Mouse (Mus musculus): ENCODE results near the gene Grk4.

The Grk4 gene

GRCm38 (mm10) chr5:34641991-34642390, 18.2 kb upstream of the Grk4 start:
- Histone ChIP-seq H3K9me3 (ENCODE audit: low read length) (no peaks in the 10 kb centered on the region), H3K4me1 (replicated peaks; ENCODE audit: low read depth, low read length) (peaks cover 63% of the 10 kb centered on the region), H3K27me3 (ENCODE audit: insufficient read depth, low read length) (no peaks in the 10 kb centered on the region), H3K4me3 (replicated peaks; ENCODE audit: low read length) (no peak overlapping the region), H3K36me3 (ENCODE audit: insufficient read depth, low read length) (peaks cover 92% of the 10 kb centered on the region)
- TF ChIP-seq CTCF (conservative IDR thresholded peaks at IDR 0.05; ENCODE audit: low read length), result no peak
- TF ChIP-seq POU5F1 (IDR thresholded peaks at IDR 0.05; ENCODE audit: borderline replicate concordance, low read length), result no peak

DNA sequence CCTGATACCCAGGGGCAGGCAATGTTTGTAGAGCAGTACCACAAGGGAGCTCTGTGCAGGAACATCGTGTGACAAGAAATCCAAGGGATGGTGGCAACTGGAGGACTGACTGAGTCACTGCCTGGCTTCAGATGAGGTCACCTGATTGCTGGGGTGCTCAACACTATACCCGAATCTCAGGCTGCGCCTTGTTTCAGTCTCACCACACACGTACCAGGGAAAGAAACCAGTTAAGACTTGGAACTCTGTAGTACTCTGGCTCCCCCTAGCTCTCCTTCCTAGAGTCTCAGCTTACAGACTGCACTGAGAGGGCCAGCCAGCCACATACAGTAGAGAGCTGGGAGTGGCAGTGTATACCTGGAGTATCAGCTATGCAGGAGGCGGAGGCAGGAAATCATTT, 17.2 kb upstream of the Grk4 start:
- peaks cover 54% of the 10 kb centered on the region for H3K4me1 ChIP-seq (replicated peaks; ENCODE audit: low read depth, low read length)
- H3K36me3 ChIP-seq (ENCODE audit: insufficient read depth, low read length), result peaks cover 96% of the 10 kb centered on the region
- no peaks in the 10 kb centered on the region for H3K27me3 ChIP-seq (ENCODE audit: insufficient read depth, low read length)
- no peak overlapping the region for H3K4me3 ChIP-seq (replicated peaks; ENCODE audit: low read length)
- peak; percentile 39 for TF ChIP-seq CTCF (conservative IDR thresholded peaks at IDR 0.05; ENCODE audit: low read length)
- no peak for TF ChIP-seq POU5F1 (IDR thresholded peaks at IDR 0.05; ENCODE audit: borderline replicate concordance, low read length)
- H3K9me3 ChIP-seq (ENCODE audit: low read length), result no peaks in the 10 kb centered on the region

- Histone ChIP-seq H3K9me3 (ENCODE audit: low read length) (no peaks in the 10 kb centered on the region), H3K27me3 (ENCODE audit: insufficient read depth, low read length) (no peaks in the 10 kb centered on the region), H3K4me3 (replicated peaks; ENCODE audit: low read length) (no peak overlapping the region), H3K36me3 (ENCODE audit: insufficient read depth, low read length) (peaks cover 100% of the 10 kb centered on the region), H3K4me1 (replicated peaks; ENCODE audit: low read depth, low read length) (peaks cover 27% of the 10 kb centered on the region)
- no peak for TF ChIP-seq NANOG (IDR thresholded peaks at IDR 0.05; ENCODE audit: borderline replicate concordance, low read length)
- peak; percentile 81 for TF ChIP-seq CTCF (conservative IDR thresholded peaks at IDR 0.05; ENCODE audit: low read length)
Observed at GRCm38 (mm10) chr5:34647581-34647980, 12.6 kb upstream of the Grk4 start.

- Histone ChIP-seq H3K9me3 (ENCODE audit: low read length) (no peaks in the 10 kb centered on the region), H3K4me3 (replicated peaks; ENCODE audit: low read length) (no peak overlapping the region), H3K27me3 (ENCODE audit: insufficient read depth, low read length) (no peaks in the 10 kb centered on the region), H3K36me3 (ENCODE audit: insufficient read depth, low read length) (peaks cover 95% of the 10 kb centered on the region), H3K4me1 (replicated peaks; ENCODE audit: low read depth, low read length) (peaks cover 8% of the 10 kb centered on the region)
- no peak for TF ChIP-seq POU5F1 (IDR thresholded peaks at IDR 0.05; ENCODE audit: borderline replicate concordance, low read length)
- no peak for TF ChIP-seq NANOG (IDR thresholded peaks at IDR 0.05; ENCODE audit: borderline replicate concordance, low read length)
Observed at GRCm38 (mm10) chr5:34652961-34653360, 7.2 kb upstream of the Grk4 start.

GRCm38 (mm10) chr5:34654881-34655280, 5.3 kb upstream of the Grk4 start:
- no peaks in the 10 kb centered on the region for H3K9me3 ChIP-seq (ENCODE audit: low read length)
- H3K4me1 ChIP-seq (replicated peaks; ENCODE audit: low read depth, low read length), result peaks cover 16% of the 10 kb centered on the region
- H3K27me3 ChIP-seq (ENCODE audit: insufficient read depth, low read length), result no peaks in the 10 kb centered on the region
- H3K36me3 ChIP-seq (ENCODE audit: insufficient read depth, low read length), result peaks cover 80% of the 10 kb centered on the region
- no peak for TF ChIP-seq NANOG (IDR thresholded peaks at IDR 0.05; ENCODE audit: borderline replicate concordance, low read length)
- no peak for TF ChIP-seq CTCF (conservative IDR thresholded peaks at IDR 0.05; ENCODE audit: low read length)
- H3K4me3 ChIP-seq (replicated peaks; ENCODE audit: low read length), result no peak overlapping the region

GRCm38 (mm10) chr5:34657556-34657955, 2.6 kb upstream of the Grk4 start:
- H3K4me1 ChIP-seq (replicated peaks; ENCODE audit: low read depth, low read length), result peaks cover 25% of the 10 kb centered on the region
- TF ChIP-seq NANOG (IDR thresholded peaks at IDR 0.05; ENCODE audit: borderline replicate concordance, low read length) (no peak), POU5F1 (IDR thresholded peaks at IDR 0.05; ENCODE audit: borderline replicate concordance, low read length) (no peak), CTCF (conservative IDR thresholded peaks at IDR 0.05; ENCODE audit: low read length) (no peak)
- H3K36me3 ChIP-seq (ENCODE audit: insufficient read depth, low read length), result peaks cover 54% of the 10 kb centered on the region
- no peaks in the 10 kb centered on the region for H3K9me3 ChIP-seq (ENCODE audit: low read length)
- H3K4me3 ChIP-seq (replicated peaks; ENCODE audit: low read length), result no peak overlapping the region
- peaks cover 20% of the 10 kb centered on the region for H3K27me3 ChIP-seq (ENCODE audit: insufficient read depth, low read length)

- Histone ChIP-seq H3K4me1 (replicated peaks; ENCODE audit: low read depth, low read length) (peaks cover 25% of the 10 kb centered on the region), H3K27me3 (ENCODE audit: insufficient read depth, low read length) (peaks cover 29% of the 10 kb centered on the region), H3K4me3 (replicated peaks; ENCODE audit: low read length) (peak overlapping the region; percentile 97), H3K36me3 (ENCODE audit: insufficient read depth, low read length) (peaks cover 23% of the 10 kb centered on the region), H3K9me3 (ENCODE audit: low read length) (no peaks in the 10 kb centered on the region)
- TF ChIP-seq CTCF (conservative IDR thresholded peaks at IDR 0.05; ENCODE audit: low read length) (no peak), NANOG (IDR thresholded peaks at IDR 0.05; ENCODE audit: borderline replicate concordance, low read length) (no peak), POU5F1 (IDR thresholded peaks at IDR 0.05; ENCODE audit: borderline replicate concordance, low read length) (no peak)
Observed at GRCm38 (mm10) chr5:34660591-34661130, 482 bp downstream of the Grk4 start.

- TF ChIP-seq CTCF (conservative IDR thresholded peaks at IDR 0.05; ENCODE audit: low read length) (no peak), NANOG (IDR thresholded peaks at IDR 0.05; ENCODE audit: borderline replicate concordance, low read length) (no peak), POU5F1 (IDR thresholded peaks at IDR 0.05; ENCODE audit: borderline replicate concordance, low read length) (no peak)
- peaks cover 11% of the 10 kb centered on the region for H3K36me3 ChIP-seq (ENCODE audit: insufficient read depth, low read length)
- H3K9me3 ChIP-seq (ENCODE audit: low read length), result no peaks in the 10 kb centered on the region
- peaks cover 25% of the 10 kb centered on the region for H3K4me1 ChIP-seq (replicated peaks; ENCODE audit: low read depth, low read length)
- no peak overlapping the region for H3K4me3 ChIP-seq (replicated peaks; ENCODE audit: low read length)
- H3K27me3 ChIP-seq (ENCODE audit: insufficient read depth, low read length), result peaks cover 29% of the 10 kb centered on the region
Observed at GRCm38 (mm10) chr5:34661909-34662308, 1.7 kb downstream of the Grk4 start.

DNA sequence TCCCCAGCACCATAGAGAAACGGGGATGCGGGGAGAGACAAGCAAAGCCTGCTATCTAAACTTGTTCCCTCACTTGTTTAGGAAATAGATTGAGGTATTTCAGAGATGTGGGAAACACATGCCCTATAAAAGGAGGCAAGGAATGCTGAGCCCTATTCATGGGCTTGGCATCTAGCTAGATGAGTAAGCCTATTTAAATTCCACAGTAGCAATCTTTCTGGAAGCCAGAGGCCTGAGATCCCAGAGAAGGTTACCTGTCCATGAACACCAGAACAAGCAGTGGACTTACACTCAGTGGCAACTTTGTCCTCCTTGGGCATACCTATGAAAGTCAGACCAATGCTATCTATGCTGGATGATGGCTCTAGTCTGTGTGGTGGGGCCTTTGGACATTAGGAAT, 3.1 kb downstream of the Grk4 start:
- Histone ChIP-seq H3K4me3 (replicated peaks; ENCODE audit: low read length) (no peak overlapping the region), H3K9me3 (ENCODE audit: low read length) (no peaks in the 10 kb centered on the region), H3K4me1 (replicated peaks; ENCODE audit: low read depth, low read length) (peaks cover 17% of the 10 kb centered on the region), H3K27me3 (ENCODE audit: insufficient read depth, low read length) (peaks cover 29% of the 10 kb centered on the region), H3K36me3 (ENCODE audit: insufficient read depth, low read length) (peaks cover 1% of the 10 kb centered on the region)
- TF ChIP-seq CTCF (conservative IDR thresholded peaks at IDR 0.05; ENCODE audit: low read length), result no peak
- no peak for TF ChIP-seq NANOG (IDR thresholded peaks at IDR 0.05; ENCODE audit: borderline replicate concordance, low read length)
